Mouse (Mus musculus) liver, adult 2 months (tissue): ENCODE measurements around the gene Nfia. TPM values are rescaled to one million over a fixed set of nuclear protein-coding genes. Genes with fewer than 3 reads are reported as not detected.

ENCODE experiments used
- DNase-seq: peaks from one replicate; pipeline ENCODE4 v3.0.0-alpha.2; 2011; ENCODE audit warnings: low read depth, low spot score; ENCODE audit errors: extremely low read depth
- H3K27ac ChIP-seq: fragments of 200-500 bp; replicated peaks from 2 replicates; pipeline ENCODE4 v1.5.1; 2012; ENCODE audit warnings: low read depth, mild to moderate bottlenecking, control low read depth, inconsistent platforms, low read length; ENCODE audit not compliant: insufficient read depth
- H3K27me3 ChIP-seq: fragments of 200-500 bp; 2 replicates; pipeline ENCODE4 v1.6.1; 2012; ENCODE audit warnings: mild to moderate bottlenecking, moderate library complexity, low read length, inconsistent platforms; ENCODE audit not compliant: control insufficient read depth, insufficient read depth
- H3K36me3 ChIP-seq: fragments of 200-500 bp; 2 replicates; pipeline ENCODE4 v1.6.1; 2012; ENCODE audit warnings: low read length, inconsistent platforms; ENCODE audit not compliant: control insufficient read depth, insufficient read depth
- H3K4me1 ChIP-seq: fragments of 200-500 bp; 2 replicates; pipeline ENCODE4 v1.6.1; 2011; ENCODE audit warnings: low read length; ENCODE audit not compliant: control insufficient read depth, insufficient read depth
- H3K4me3 ChIP-seq: fragments of 200-500 bp; 2 replicates; pipeline ENCODE4 v1.5.1; 2011; ENCODE audit warnings: low read depth, mild to moderate bottlenecking, control low read depth, low read length, moderate library complexity; ENCODE audit not compliant: insufficient read depth
- H3K79me2 ChIP-seq: fragments of 200-500 bp; 2 replicates; pipeline ENCODE4 v1.6.1; 2012; ENCODE audit warnings: inconsistent platforms, mild to moderate bottlenecking, low read length, moderate library complexity; ENCODE audit not compliant: control insufficient read depth, insufficient read depth
- H3K9ac ChIP-seq: fragments of 200-500 bp; 2 replicates; pipeline ENCODE4 v1.6.1; 2012; ENCODE audit warnings: low read depth, mild to moderate bottlenecking, control low read depth, inconsistent platforms, low read length
- CTCF ChIP-seq: fragments of 200-500 bp; IDR thresholded peaks from 2 replicates; pipeline ENCODE4 v1.5.1; 2011; ENCODE audit warnings: low read depth, low read length, control low read depth
- POLR2A ChIP-seq: fragments of 200-500 bp; IDR thresholded peaks from 2 replicates; pipeline ENCODE4 v1.6.1; 2011; ENCODE audit warnings: low read length, control low read depth; ENCODE audit not compliant: insufficient read depth; ENCODE audit errors: extremely low read depth
- WGBS: fragments of 180-500 bp; shearing (Covaris S2); methylation state at CpG from one replicate; pipeline ENCODE4 v1.1.7; 2018; 5-methylcytosine and 5-hydroxymethylcytosine counted together
- polyA plus RNA-seq: library from polyadenylated mRNA; depleted of rRNA; stranded (reverse); fragments of >200 nt; gene quantifications from 2 replicates; pipeline ENCODE4 v1.2.3, GENCODE M21; 2012
- total RNA-seq: library from RNA; depleted of rRNA; stranded (reverse); fragments of >200 nt; gene quantifications from 2 replicates; pipeline ENCODE4 v1.2.3, GENCODE M21; 2014

Nfia gene
- total and polyA plus RNA-seq, 2 experiments = 12.5 to 32.2 TPM

DNA sequence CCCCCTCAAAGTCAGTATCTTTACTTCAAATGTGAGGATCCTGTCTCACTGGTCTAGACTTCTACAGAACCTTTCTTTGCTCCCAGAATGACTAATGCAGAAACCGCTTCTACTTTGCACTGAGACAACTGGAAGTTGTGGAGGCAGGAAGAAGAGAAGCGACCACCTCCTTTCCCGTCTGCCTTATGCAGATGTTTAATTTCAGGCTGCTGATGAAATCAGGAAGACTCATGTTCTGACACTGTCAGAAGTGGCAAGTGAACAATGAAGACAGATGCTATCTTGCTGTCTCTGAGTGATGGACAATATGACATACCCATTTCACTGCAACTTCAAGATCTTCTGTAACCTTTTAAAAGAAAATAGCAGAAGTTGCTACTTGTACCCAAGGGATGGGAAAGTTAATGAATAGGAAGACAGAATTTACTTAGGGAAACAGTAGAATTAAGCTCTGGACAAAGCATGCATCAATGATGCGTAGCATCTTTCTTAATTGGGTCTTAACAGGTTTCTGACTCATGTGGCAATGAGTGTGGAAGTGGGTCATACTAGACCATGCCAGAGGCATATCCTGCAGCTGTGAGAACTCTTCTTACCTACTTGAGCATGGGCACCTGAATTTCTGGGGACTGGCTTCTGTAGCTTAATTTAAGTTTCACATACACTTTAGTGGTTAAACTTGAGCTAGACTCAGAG, 49.2 kb downstream of the Nfia start:
- H3K27me3 ChIP-seq = no peaks in the 10 kb centered on the region
- H3K4me3 ChIP-seq = no peak overlapping the region
- no peak overlapping the region for H3K9ac ChIP-seq
- H3K27ac ChIP-seq = no peak overlapping the region; the same call in 1 of the 2 replicates
- WGBS = 82% methylated on average over 4 of the region's 4 CpGs
- DNase-seq = no peak
- H3K4me1 ChIP-seq = peaks cover 37% of the 10 kb centered on the region
- peaks cover 2% of the 10 kb centered on the region; the same call in 1 of the 2 replicates for H3K36me3 ChIP-seq
- TF ChIP-seq CTCF (no peak), POLR2A (no peak)
- H3K79me2 ChIP-seq = peaks cover 32% of the 10 kb centered on the region

DNA sequence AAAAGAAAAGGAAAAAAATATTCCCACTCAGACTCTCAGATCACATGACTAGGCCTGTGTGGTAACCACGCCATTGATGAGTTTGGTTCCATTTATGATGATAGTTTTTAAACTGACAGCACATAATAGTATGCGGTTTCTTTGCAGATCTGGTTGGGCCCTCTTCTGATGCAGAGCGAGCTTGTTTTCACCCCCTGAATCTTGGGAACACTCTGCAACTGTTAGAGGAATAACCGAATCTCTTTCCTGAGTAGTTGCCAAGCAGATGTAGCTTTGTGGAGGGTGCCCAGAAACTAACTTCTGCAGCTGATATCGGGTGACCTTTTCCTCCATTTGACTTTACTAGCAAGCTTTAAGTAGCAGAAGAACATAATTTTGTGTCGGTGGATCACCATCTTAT, 51.0 kb downstream of the Nfia start:
- H3K9ac ChIP-seq = no peak overlapping the region
- no peaks in the 10 kb centered on the region for H3K27me3 ChIP-seq
- 79% methylated on average over 6 of the region's 6 CpGs for WGBS
- TF ChIP-seq POLR2A (no peak), CTCF (no peak)
- H3K4me3 ChIP-seq = no peak overlapping the region
- H3K36me3 ChIP-seq = peaks cover 2% of the 10 kb centered on the region; the same call in 1 of the 2 replicates
- DNase-seq = no peak
- no peak overlapping the region for H3K27ac ChIP-seq
- H3K79me2 ChIP-seq = peaks cover 37% of the 10 kb centered on the region
- H3K4me1 ChIP-seq = peaks cover 32% of the 10 kb centered on the region

DNA sequence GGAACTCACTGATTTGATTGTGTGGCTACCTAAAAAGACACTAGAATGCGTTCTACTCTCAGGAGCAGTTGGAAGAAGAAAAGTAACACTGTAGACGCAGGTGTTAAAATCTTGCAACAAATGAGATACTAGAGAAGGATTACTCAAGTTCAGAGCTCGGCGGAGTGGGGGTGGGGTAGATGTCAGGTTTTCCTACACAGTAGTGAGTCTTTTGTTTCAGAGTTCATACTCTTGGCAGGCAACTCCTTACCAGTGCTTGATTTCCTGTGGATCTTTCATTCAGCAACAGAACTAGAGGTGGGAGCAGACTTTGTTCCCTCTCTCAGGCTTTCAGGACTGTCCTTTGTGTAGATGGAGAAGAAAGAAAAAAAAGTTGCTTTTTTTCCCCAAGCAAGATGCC, 51.9 kb downstream of the Nfia start:
- peaks cover 37% of the 10 kb centered on the region for H3K79me2 ChIP-seq
- 0 out of 2 replicates have a peak overlapping the region, but pooled peaks have one; percentile 4 for H3K27ac ChIP-seq
- H3K4me3 ChIP-seq = no peak overlapping the region
- no peak overlapping the region for H3K9ac ChIP-seq
- peaks cover 2% of the 10 kb centered on the region; the same call in 1 of the 2 replicates for H3K36me3 ChIP-seq
- 45% methylated on average over 4 of the region's 4 CpGs for WGBS
- TF ChIP-seq POLR2A (no peak), CTCF (no peak)
- peak; percentile 68 for DNase-seq
- peaks cover 26% of the 10 kb centered on the region for H3K4me1 ChIP-seq
- no peaks in the 10 kb centered on the region for H3K27me3 ChIP-seq

DNA sequence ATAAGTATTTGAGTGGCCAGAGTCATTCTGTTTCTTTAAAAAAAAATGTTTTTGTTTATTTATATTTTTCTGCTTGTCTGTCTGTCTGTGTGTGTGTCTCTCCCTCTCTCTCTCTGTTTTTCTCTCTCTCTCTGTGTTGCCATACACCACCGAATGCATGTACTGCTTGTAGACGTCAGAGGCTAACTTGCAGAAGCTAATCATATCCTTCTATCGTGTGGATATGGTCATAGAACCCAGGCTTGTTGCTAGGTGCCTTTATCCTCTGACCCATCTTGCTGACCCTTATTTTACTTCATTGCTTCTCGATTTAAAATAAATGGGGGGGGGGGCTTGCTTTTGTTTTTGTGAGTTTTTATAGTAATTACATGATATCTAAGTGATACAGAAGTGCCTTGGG, 52.9 kb downstream of the Nfia start:
- Histone ChIP-seq H3K79me2 (peaks cover 43% of the 10 kb centered on the region), H3K4me3 (no peak overlapping the region), H3K9ac (no peak overlapping the region), H3K4me1 (peaks cover 25% of the 10 kb centered on the region), H3K27ac (no peak overlapping the region), H3K36me3 (peaks cover 2% of the 10 kb centered on the region; the same call in 1 of the 2 replicates), H3K27me3 (no peaks in the 10 kb centered on the region)
- WGBS = 82% methylated on average over 4 of the region's 4 CpGs
- DNase-seq = no peak
- TF ChIP-seq CTCF (no peak), POLR2A (no peak)

- TF ChIP-seq POLR2A (no peak), CTCF (no peak)
- Histone ChIP-seq H3K36me3 (peaks cover 2% of the 10 kb centered on the region; the same call in 1 of the 2 replicates), H3K79me2 (peaks cover 46% of the 10 kb centered on the region), H3K27ac (no peak overlapping the region), H3K4me3 (no peak overlapping the region), H3K9ac (no peak overlapping the region), H3K27me3 (no peaks in the 10 kb centered on the region), H3K4me1 (peaks cover 25% of the 10 kb centered on the region)
- no peak for DNase-seq
- WGBS = 84% methylated on average over 4 of the region's 4 CpGs
Observed at GRCm38 (mm10) chr4:97825841-97826240, 53.3 kb downstream of the Nfia start.

- Histone ChIP-seq H3K4me3 (no peak overlapping the region), H3K4me1 (peaks cover 20% of the 10 kb centered on the region), H3K79me2 (peaks cover 43% of the 10 kb centered on the region), H3K36me3 (peaks cover 1% of the 10 kb centered on the region; the same call in 1 of the 2 replicates), H3K9ac (no peak overlapping the region), H3K27me3 (no peaks in the 10 kb centered on the region), H3K27ac (no peak overlapping the region)
- 92% methylated on average over 6 of the region's 6 CpGs for WGBS
- TF ChIP-seq POLR2A (no peak), CTCF (no peak)
- DNase-seq = no peak
Observed at GRCm38 (mm10) chr4:97827115-97827514, 54.6 kb downstream of the Nfia start.
